Mouse (Mus musculus) bone marrow macrophage, adult 2 months (primary cell): ENCODE measurements at regions not wholly inside any gene's neighbourhood (a gene's known extent, or its start where the extent isn't known, plus 50 kb on each side); places are given as distances from the start of the nearest gene placed in this dataset.

Experiments used
- CTCF ChIP-seq: IDR thresholded peaks from 2 replicates; pipeline ENCODE4 v1.5.1; 2012; ENCODE audit warnings: low read depth, mild to moderate bottlenecking, low read length, moderate library complexity
- POLR2A ChIP-seq: IDR thresholded peaks from 2 replicates; pipeline ENCODE4 v1.6.1; 2012; ENCODE audit warnings: mild to moderate bottlenecking, low read depth, low read length, borderline replicate concordance

DNA sequence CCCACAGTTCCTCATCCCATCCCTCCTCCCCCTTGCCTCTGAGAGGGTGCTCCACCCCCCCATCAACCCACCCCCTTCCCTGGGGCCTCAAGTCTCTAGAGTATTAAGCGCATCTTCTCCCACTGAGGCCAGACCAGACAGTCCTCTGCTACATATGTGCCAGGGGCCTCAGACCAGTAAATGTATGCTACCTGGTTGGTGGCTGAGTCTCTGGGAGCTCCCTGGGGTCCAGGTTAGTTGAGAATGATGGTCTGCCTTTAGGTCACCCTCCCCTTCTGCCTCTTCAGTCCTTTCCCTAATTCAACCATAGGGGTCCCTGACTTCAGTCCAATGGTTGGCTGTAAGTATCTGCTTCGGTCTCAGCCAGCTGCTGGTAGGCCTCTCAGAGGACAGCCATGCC is 58.9 kb upstream of the Ubr2 start:
- TF ChIP-seq CTCF (no peak), POLR2A (no peak)
